Mouse (Mus musculus) right cerebral cortex, postnatal 14 days (tissue): ENCODE results near the gene Gpt2.

ENCODE experiments used
- DNase-seq: peaks from one replicate; pipeline ENCODE4 v3.0.0; 2022

Gene Gpt2

GRCm38 (mm10) chr8:85488631-85489030 is 3.7 kb upstream of the Gpt2 start:
- no peak for DNase-seq

DNA sequence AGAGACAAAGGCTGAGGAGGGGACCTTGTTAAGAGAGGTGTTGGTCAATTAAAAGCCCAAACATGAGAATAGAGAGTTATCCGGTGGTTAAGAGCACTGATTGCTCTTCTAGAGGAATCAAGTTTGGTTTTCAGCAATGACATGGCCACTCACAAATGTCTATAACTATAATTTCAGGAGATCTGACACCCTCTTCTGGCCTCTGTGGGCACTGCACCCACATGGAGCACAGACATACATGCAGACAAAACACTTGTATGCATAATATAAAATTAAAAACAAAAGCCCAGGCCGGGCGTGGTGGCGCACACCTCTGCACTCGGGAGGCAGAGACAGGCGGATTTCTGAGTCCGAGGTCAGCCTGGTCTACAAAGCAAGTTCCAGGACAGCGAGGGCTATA is 2.8 kb upstream of the Gpt2 start:
- no peak for DNase-seq

DNA sequence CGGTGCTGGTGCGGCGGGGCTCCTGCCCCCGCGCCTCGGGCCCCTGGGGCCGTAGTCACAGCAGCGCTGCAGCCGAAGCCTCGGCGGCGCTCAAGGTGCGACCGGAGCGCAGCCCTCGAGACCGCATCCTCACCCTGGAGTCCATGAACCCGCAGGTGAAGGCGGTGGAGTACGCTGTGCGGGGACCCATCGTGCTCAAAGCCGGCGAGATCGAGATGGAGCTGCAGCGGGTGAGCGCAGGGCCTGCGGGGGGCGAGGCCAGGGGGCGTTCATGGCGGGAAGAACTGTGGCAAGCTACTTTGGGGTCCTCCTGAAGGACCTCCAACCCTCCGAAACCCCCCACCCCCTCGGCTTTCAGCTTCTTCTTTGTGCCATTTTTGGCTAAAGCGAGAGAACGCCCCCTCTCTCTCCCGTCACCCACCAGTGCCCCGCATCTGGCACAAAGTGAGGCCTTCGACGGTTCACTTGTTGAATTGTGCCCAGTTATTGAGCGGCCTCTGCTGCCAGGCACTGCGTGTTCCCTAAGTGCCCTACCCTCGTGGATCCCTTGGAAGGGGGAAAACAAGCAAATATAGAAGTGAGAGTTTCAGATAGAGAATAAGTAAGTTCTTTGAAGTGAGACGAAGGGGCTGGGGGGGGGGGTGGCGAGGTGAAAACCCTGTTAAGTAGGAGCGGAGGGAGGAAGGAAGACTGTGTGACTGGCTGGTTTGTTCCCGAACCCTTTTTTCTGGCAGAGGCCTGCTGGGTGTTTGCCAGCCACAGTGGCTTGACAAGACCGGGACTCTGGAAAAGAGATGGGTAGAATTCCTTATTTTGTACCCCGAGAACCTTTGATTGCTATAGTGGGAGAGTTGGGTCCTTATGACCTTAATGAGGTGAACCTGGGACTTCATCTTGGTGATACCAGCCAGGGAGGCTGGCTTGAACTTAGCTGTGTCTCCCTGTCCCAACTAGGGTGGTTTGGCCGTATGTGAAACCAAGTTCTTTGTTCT is 860 bp downstream of the Gpt2 start:
- DNase-seq: peak; percentile 53

- no peak for DNase-seq
These were observed 3.7 kb downstream of the Gpt2 start for GRCm38 (mm10) chr8:85496125-85496524.

DNA sequence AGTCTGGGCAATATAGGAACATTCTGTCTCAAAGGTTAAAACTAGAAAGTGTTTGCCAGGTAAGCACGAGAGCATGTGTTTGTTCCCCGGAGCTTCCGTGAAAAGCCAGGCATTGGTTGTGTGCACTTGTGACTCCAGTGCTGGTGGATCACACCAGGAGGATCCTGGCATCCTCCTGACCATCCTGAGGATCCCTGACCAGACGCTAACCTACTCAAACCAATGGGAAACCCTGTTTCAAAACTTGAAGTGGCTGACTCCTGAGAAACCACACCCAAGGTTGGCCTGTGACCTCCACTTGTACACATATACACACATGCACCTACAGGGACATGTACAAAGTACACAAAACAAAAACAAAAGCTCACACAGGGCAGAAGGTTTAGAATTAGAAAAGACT is 4.4 kb downstream of the Gpt2 start:
- DNase-seq: no peak

DNA sequence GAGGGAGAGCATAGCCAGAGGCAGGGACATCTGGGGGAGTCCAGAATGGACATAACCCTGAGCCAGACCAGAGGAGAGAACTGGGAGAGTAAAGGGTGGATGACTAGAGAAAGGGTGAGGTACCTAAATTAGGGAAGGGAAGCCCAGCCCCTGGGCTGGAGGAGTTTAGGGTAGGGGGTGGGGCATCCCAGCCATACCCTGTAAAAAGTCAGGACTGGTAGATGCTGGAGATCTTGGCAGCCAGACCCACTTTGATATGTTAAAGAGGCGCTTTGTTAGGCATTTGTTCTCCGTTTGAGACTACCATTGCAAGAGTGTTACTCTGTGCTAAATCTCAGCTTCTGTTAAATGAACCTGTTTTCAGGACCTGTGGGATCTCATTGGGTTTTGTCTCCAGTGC is 6.2 kb downstream of the Gpt2 start:
- no peak for DNase-seq

- DNase-seq: no peak
These were observed 8.1 kb downstream of the Gpt2 start for GRCm38 (mm10) chr8:85500460-85500859.

DNA sequence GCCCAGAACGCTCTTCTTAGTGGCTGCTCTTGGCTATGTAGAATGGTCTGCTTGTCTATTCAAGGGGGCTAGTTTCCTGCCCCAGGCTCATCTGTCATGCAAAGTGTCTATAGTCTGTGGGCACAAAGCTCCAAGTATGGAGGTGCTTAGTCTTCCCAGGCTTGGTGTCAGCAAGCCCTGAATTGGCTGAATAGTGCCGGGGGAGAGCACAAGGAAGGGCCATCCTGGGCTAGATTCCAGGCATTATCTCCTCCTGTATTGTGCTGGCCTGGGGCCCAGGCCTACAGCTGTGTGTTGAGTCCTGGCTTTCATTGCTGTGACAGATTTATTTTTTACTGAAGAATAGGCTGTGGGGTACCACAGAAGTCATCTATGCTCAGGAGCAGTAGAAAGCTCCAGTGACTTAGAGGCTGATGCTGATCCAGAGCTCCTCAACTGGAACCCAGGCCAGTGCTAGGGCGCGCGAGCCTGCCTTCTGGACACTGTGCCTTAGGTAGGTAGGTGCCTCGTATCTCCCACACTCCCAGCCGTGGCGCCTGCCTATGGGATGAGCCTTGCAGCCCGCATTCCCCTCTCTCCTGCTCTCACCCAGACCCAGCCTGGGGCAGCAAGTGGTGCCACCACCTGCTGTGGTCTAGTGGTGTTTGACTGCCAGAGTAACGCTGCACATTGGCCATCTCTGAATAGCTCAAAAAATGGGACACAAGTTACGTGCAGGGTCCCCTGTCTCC is 8.7 kb downstream of the Gpt2 start:
- no peak for DNase-seq

GRCm38 (mm10) chr8:85502381-85502780 is 10.0 kb downstream of the Gpt2 start:
- no peak for DNase-seq

DNA sequence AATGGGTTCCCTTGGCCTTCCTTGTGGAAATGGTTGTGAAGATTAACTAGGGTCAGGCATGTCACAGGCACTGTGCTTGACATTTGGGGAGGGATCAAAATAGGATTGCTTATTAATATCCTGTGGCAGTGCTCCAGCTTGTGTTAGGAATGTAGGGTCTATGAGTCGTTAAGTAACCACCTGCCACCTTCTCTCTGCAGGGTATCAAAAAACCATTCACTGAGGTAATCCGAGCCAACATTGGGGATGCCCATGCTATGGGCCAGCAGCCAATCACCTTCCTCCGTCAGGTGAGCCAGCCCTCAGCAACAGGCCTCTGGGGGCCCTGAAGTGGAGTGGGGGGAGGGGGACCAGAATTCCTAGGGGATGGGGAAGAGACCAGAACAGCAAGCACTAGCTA is 10.7 kb downstream of the Gpt2 start:
- no peak for DNase-seq

DNA sequence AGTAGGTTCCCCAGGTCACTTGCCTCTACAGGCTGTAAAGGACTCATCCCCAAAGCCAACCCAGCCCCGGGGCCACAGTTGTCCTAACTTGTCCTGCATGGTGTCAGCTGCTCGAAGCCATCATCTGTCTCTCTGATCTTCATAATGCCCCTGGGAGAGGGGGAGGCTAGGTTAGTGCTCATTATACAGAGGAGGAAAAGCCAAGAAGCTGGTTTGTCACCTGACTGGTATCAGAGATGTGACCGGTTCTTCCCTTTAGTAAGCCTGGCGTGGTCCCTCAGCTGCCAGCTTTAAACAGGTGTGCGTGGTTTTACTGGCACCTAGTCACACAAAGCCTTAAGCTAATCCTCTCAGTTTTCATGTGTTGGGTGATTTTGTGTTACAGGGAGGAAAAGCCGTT is 12.3 kb downstream of the Gpt2 start:
- no peak for DNase-seq

DNA sequence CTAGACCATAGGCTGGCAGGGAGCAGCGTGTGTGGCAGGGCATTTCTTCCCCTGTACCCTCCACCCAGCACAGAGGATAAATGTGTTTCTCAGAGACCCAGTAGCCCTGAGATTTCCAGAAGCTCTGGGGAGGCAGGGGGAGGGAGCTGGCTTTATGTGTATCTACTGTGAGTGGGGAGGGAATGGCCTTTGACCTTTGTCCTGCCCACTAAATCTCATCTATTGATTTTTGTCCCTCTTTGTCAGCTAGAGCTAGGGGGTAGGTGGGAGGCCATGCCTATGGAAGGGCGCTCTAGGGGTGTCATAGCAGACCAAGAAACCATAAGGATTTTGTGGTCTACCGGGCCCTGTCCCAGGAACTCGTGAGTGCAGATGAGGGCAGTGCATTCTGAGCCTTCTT is 14.2 kb downstream of the Gpt2 start:
- DNase-seq: no peak

- DNase-seq: no peak
These were observed 16.3 kb downstream of the Gpt2 start for GRCm38 (mm10) chr8:85508661-85509060.

DNA sequence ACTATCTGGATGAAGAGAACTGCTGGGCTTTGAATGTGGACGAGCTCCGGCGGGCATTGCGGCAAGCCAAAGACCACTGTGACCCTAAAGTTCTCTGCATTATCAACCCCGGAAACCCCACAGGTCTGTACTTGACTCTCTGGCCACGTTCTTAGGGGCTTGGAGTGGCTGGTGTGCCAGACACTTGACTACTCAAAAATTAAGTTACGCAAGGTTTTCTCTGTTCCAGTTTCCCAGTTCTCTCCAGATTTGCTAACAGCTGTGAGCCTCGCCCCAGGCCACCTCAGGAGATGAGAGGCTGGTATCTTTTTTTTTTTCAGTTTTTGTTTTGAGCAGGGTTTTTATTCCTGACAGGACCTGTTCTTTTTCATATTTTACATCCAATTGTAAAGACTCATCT is 19.9 kb downstream of the Gpt2 start:
- DNase-seq: no peak

- DNase-seq: no peak
These were observed 20.9 kb downstream of the Gpt2 start for GRCm38 (mm10) chr8:85513283-85513682.

DNA sequence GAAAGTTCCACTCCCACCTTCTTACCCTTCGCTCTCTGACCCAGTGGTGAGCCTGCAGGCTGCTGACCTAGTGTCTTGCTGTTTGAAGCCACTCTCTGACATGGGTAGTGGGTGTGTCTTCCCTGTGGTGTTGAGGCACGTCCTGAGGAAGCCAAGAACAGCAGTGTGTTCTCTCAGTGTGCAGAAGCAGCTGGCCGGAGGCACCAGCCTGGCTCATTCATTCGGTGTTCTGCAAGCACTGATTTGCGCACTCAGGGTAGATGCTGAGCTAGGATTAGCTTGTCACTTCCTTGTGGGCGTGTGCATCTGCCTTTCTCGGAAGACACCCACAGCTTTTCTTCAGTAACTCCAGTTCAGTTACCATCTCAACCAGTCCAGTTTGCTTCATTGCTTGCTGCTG is 23.0 kb downstream of the Gpt2 start:
- peak; percentile 40 for DNase-seq

DNA sequence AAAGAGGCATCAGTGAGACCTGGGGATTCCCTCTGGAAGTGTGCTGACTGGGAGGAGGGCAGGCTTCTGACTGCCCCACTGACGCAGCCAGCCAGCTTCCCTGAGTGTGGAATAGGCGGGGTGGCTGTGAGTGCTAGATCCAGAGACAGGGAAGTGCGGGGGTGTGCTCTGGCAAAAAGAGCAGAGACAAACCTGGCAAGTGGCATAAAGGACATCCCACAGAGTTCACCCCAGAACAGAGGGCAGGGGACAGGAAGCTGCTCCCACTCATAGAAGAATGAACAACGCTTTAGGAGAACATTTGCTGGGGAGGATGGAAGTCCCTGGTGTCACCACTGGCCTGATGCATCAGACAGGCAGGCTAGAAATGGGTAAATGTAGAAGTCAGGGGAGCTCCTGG is 25.0 kb downstream of the Gpt2 start:
- DNase-seq: peak; percentile 35

GRCm38 (mm10) chr8:85517956-85518355 is 25.6 kb downstream of the Gpt2 start:
- no peak for DNase-seq

DNA sequence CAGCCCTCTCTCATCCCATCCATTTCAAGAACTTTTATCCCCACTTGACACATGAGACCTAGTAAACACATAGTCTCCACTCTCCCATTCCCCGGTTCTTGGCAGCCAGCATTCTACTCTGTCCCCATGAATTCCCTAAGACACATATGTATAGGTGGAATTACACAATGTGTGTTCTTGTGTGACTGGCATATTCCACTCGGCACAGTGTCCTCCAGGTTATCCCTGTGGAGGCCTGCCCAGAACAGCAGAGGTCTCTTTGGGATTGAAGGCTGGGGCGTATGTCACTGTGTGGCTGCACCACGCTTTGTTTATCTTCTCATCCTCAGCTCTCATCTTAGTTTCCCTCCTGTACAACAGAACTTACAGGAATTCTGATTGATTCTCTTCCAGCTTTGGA is 28.2 kb downstream of the Gpt2 start:
- DNase-seq: no peak

DNA sequence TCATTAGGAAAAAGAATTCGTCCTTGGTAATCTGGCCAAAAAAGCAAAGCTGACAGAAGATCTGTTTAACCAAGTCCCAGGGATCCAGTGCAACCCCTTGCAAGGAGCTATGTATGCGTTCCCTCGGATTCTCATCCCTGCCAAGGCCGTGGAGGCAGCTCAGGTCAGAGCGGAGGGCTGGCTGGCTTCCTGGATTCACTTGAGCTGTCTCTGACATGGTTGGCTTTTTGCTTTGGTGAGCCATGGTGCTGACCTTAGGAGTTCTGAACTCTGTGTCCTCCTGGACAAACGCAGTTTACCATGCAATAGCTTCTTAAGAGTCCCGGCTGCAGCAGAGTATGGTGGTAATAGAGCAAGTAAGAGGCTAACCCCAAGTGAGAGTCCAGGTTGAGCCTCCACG is 29.0 kb downstream of the Gpt2 start:
- no peak for DNase-seq

DNA sequence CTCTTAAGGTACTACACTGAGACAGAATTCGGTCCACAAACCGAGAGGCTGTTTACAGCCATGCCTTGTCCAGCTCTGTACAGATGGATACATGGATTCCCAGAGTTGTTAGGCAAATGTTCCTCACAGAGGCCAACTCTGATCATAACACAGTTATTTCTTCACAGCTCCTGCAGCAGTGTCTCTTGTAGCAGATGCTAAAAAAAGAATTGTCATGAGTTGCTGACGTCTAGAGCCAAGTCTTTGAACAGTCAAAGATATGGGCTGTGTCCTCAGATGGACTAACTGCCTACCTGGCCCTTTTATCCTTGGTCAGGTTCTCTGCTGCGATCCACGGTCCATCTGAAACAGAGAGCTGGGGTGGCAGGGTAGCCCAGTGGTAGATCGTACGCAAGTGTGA is 31.7 kb downstream of the Gpt2 start:
- no peak for DNase-seq

DNA sequence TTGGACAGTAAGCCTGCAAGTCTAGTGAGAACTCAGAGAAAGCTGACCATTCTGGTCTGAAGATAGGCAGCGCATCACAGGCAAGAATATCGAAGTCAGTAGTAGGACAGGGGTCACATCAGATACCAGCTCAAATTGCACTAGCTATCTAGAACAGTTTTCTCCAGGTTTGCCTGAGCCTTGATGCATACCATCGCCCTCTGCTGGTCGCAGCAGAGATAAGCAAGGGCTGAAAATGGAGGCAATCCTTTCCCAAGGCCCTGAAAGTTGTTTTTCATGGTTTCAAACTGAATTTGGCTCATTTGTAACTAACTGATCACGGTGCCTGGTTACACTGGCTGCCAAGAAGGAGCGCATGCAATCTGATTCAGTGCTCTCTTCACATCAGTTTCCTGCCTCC is 33.7 kb downstream of the Gpt2 start:
- DNase-seq: peak; percentile 71

DNA sequence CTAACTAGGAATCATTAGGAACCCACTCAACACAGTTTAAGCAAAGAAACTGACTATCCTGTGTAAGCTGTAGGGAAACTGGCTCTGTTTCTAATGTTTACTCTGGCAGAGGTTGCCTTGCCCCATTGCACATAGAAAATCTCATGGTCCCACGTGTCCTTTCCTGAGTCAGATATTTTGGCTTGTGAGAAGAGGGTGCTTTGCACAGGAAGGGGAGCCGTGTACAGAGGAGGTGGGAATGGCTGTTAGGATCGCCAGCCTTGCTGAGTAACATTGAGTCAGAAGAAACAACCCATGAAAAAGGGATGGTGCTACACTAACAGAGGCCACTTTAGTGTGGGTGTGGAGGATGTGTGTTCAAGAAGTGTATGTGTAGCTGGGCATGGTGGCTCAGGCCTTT is 36.6 kb downstream of the Gpt2 start:
- DNase-seq: no peak

GRCm38 (mm10) chr8:85530717-85531116 is 38.3 kb downstream of the Gpt2 start:
- DNase-seq: no peak
